Mouse (Mus musculus): ENCODE data around the gene Shroom3.

DNA sequence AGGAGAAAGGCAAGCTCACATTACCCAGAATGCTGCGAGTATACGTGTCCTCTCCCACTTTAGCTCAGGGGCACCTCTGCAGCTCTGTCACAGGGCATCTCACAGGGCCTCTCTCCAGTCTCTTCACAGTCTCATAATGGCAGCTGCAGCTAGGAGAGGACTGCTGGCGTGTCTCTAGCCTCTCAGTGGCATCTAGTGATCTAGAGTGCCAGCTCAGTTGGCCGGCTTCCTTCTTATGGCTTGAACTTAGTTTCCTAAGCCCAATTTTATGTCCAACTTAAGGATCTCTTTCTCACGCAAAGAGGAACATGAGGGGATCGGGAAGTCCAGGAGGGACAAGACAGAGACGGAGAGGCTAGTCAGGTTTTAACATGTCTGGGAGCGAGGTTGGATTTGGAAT lies 252.6 kb downstream of the Shroom3 start:
- TF ChIP-seq CTCF (IDR thresholded peaks at IDR 0.05; ENCODE audit: control insufficient read depth, insufficient read depth, insufficient read length) (no peak), USF1 (IDR thresholded peaks at IDR 0.05; ENCODE audit: low read depth) (no peak), MYOG (IDR thresholded peaks at IDR 0.05; ENCODE audit: control insufficient read depth, extremely low read depth, insufficient read length) (no peak), MYOD1 (IDR thresholded peaks at IDR 0.05; ENCODE audit: control insufficient read depth, insufficient read length, low read depth) (no peak), FOSL1 (IDR thresholded peaks at IDR 0.05; ENCODE audit: insufficient read depth, low read length, poor library complexity, severe bottlenecking) (no peak)
